Mouse (Mus musculus): ENCODE measurements around the gene Clstn2.

Clstn2 gene

DNA sequence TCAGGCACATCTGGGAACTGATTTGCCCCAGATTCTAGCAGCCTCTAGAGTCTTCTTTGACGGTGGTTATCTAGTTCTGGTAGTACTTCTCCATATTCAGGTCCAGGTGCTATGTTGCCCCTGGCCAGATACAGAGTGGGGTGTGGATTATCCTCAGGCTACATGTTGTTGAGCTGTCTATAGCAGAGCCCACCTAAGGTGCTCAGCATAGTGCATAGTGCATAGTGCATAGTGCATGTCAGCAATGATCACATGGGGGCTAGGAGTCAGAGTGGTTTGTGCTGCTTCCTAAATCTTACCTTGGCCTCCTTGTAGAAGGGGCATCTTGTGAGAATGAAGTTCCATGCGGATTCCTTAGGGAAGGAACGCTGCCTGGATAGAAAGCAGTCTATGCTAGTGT, 556.5 kb downstream of the Clstn2 start:
- no peak for DNase-seq (ENCODE audit: low spot score in 2 of 2)

GRCm38 (mm10) chr9:97474896-97475295, 558.1 kb downstream of the Clstn2 start:
- no peak for DNase-seq (ENCODE audit: low spot score in 2 of 2)

- no peak for DNase-seq (ENCODE audit: low spot score in 2 of 2)
Measured at GRCm38 (mm10) chr9:97471014-97471591, 561.9 kb downstream of the Clstn2 start.

- no peak for DNase-seq (ENCODE audit: low spot score in 2 of 2)
Measured at GRCm38 (mm10) chr9:97460452-97460851, 572.5 kb downstream of the Clstn2 start.

- DNase-seq (ENCODE audit: low spot score in 2 of 2) = no peak
Measured at GRCm38 (mm10) chr9:97459745-97460144, 573.2 kb downstream of the Clstn2 start.

DNA sequence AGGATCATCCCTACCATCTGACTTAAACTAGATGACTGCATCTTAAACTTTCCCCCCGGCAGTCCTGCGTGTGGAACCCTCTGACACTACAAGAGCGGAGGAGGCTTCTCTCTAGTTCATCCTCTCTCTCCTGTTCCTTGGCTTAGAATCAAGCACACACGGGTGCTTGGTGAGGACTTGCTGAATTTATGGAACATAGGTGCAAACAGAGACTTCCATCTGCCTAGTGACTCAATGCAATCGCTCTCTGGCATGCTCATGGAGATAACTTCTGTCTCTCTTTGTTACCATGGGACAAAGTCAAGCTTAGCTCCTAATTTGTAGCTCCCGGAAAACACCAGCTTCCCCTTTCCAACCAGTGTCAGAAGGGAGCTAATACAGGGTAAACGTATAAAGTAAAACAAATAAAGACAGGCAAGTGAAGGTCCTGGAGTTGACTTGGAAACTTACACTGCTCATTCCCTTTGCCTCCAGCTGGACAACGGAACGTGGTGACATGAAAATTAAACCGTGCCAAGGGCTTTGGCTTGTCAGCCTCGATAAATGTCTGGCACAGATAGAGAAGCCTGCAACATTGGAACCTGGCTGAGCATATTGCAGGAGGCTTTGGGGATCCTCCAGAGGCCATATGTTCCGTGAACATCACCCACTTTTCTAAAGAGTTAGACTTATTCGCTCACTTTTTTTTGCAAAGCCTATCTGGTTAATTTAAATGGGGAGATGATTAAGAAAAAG, 583.5 kb downstream of the Clstn2 start:
- no peak for DNase-seq (ENCODE audit: low spot score in 2 of 2)

- no peak for DNase-seq (ENCODE audit: low spot score in 2 of 2)
Measured at GRCm38 (mm10) chr9:97439872-97440636, 592.9 kb downstream of the Clstn2 start.

DNA sequence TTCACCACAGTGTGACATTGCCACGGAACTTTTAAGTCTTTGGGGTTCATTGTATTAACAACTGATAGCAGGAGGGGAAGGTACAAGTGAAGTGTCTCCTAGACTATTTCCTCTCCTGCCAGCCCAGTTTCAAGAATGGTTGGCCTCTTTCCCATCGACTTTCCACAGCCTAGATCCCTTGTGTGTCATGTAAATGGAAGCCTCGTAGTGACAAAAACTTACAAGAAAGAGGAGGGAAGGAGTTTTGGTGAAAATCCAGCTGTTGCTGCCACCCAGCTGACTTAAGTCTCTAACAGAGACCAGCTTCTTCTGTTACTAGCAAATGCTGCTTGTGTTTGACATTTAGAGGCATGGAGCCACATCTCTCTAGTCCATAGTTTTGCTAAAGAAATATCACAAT, 598.3 kb downstream of the Clstn2 start:
- DNase-seq (ENCODE audit: low spot score in 2 of 2) = no peak

GRCm38 (mm10) chr9:97429885-97430449, 603.0 kb downstream of the Clstn2 start:
- no peak for DNase-seq (ENCODE audit: low spot score in 2 of 2)

DNA sequence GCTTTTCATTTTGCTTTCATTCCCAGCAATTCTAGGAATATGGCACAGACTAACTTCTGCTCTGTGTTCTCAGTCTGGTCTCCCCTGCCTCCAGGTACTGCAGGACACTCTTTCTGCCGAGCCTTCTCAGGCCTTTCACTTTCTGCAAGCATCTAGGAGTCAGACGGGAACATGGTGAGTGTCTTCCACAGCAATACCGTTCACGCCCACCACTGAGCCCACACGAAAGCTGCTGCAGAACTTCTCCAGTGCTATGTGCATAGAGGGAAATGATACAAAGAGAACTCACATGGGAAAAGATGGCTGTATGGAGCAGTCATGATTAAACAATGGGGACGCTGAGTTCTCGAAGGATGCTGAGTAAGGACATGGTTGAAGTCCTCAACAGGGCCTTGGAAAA, 604.9 kb downstream of the Clstn2 start:
- DNase-seq (ENCODE audit: low spot score in 2 of 2) = no peak

- DNase-seq (ENCODE audit: low spot score in 2 of 2) = no peak
Measured at GRCm38 (mm10) chr9:97420896-97421295, 612.1 kb downstream of the Clstn2 start.

- DNase-seq (ENCODE audit: low spot score in 2 of 2) = no peak
Measured at GRCm38 (mm10) chr9:97414876-97415668, 617.9 kb downstream of the Clstn2 start.

DNA sequence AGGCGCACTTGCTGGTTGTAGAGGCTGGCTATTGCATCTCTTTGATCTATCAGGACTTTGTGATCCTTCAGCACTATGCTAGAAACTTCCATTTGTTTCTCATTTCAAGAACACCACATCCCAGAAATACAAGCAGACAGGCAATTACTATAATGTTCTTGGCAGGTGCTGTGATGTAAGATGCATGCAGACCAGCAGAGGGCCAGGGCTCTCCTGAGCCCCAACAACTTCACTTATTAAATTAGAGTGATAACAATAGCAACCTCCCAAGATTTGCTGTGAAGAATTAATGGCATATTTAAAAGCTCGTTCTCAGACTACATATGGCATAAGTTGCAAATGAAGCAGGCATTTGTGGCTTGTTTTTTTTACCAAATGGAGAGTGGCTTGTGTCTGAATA, 624.8 kb downstream of the Clstn2 start:
- no peak for DNase-seq (ENCODE audit: low spot score in 2 of 2)

All from frontal cortex, postnatal 14 days (tissue).